ENCODE assay signal across 13 mouse cellular contexts in the genomic region with DNA sequence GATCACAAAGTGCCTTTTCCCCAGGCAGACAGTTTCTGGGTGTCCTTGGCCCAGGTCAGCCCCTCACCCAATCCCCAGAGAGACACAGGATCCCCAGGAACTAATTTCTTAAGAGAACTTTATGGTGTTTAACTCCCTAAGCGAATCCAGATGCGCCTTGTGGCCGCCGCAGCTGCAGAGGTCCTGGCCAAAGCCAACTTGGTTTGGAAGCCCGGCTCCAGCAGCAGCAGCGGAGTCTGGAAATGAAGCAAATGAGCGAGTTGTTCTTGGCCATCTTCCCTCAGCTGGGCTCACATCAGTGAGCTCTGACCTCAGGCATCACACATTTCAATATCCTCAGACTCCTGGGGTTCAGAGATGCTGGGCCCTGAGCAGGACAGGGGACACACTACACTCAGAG. TPM values are rescaled to one million over a fixed set of nuclear protein-coding genes. Genes with fewer than 3 reads are reported as not detected.
DNase-seq lines count a peak whose midpoint lies in the region; ATAC-seq and TF ChIP-seq lines count a peak whose summit lies in the region.
"Had no signal": no experiment of that assay in that cellular context is flagged by ENCODE, and none has a peak within 500 bp of the region (broad histone marks: within the 10 kb centered on the region; RNA-seq: fewer than 3 reads in every experiment).

No protein-coding gene starts in this region.

- no peak overlapping the region for H3K9ac ChIP-seq in liver, embryonic 11.5 days (ENCODE audit: low read depth, low read length)

- ATAC-seq in Patski: peak; percentile 15
- no peak for ATAC-seq in inflammation-experienced regulatory T-cells, adult 6 months
- no peak for ATAC-seq in liver, embryonic 11.5 days (replicated peaks; ENCODE audit: low FRiP score)
- ATAC-seq: intestine, embryonic 16.5 days; lung, postnatal 0 days had no signal

- H3K4me2 ChIP-seq in liver, embryonic 11.5 days: no peak overlapping the region

- POLR2A ChIA-PET in Patski (lab: Charles Lee): no interaction called here

- H3K36me3 ChIP-seq in kidney, adult 2 months (ENCODE audit: control insufficient read depth, insufficient read depth, low read length): no peaks in the 10 kb centered on the region
- H3K36me3 ChIP-seq in liver, embryonic 11.5 days (ENCODE audit: control insufficient read depth, insufficient read depth, low read length): peaks cover 3% of the 10 kb centered on the region; the same call in 1 of the 2 replicates

- no peak for TF ChIP-seq CTCF in kidney, adult 2 months (conservative IDR thresholded peaks at IDR 0.05; ENCODE audit: insufficient read depth, insufficient read length, low read depth, low read length)
- TF ChIP-seq CTCF in Patski (IDR thresholded peaks at IDR 0.05): no peak

- WGBS in kidney, adult 2 months: 37% methylated on average over 7 of the region's 7 CpGs
- 81% methylated on average over 7 of the region's 7 CpGs for WGBS in liver, embryonic 11.5 days

- no peak overlapping the region for H3K4me3 ChIP-seq in kidney, adult 2 months (ENCODE audit: insufficient read depth, low read depth, low read length)
- H3K4me3 ChIP-seq in liver, embryonic 11.5 days (ENCODE audit: low read depth, low read length): no peak overlapping the region

- peak; percentile 60 for DNase-seq in kidney, adult 2 months
- no peak for DNase-seq in kidney, adult 18-20 months
- no peak for DNase-seq in Patski (ENCODE audit: low read depth, low spot score)
- DNase-seq in gastrocnemius, adult 8-10 months (ENCODE audit: low spot score in 2 of 2): peak; percentile 57 to 70
- peak; percentile 28 for DNase-seq in hindlimb bud, embryonic 11.5 days (ENCODE audit: extremely low spot score, low read depth, low spot score)
- DNase-seq in liver, embryonic 11.5 days (ENCODE audit: low spot score): no peak
- DNase-seq in left cerebral cortex, adult 18-20 months (ENCODE audit: low spot score in 2 of 2): no peak
- DNase-seq: cerebellum, postnatal 10 days; spleen, adult 18-20 months; thymus, postnatal 36 days had no signal

- H3K27ac ChIP-seq in kidney, adult 2 months (ENCODE audit: insufficient read depth, low read depth, low read length): no peak overlapping the region
- H3K27ac ChIP-seq in liver, embryonic 11.5 days (ENCODE audit: low read depth, low read length): no peak overlapping the region

- CTCF ChIA-PET in Patski (lab: Charles Lee): no interaction called here

- TF ChIP-seq POLR2A in kidney, adult 2 months (IDR thresholded peaks at IDR 0.05; ENCODE audit: low read depth, low read length): no peak

- no peaks in the 10 kb centered on the region for H3K27me3 ChIP-seq in kidney, adult 2 months (replicated peaks; ENCODE audit: control insufficient read depth, insufficient read depth, low read length)
- no peaks in the 10 kb centered on the region for H3K27me3 ChIP-seq in Patski
- H3K27me3 ChIP-seq in liver, embryonic 11.5 days (replicated peaks; ENCODE audit: control insufficient read depth, insufficient read depth, low read length): no peaks in the 10 kb centered on the region

- in situ Hi-C loops in Patski (cut with MboI; ENCODE audit: low pct_unique_long_range_greater_than_20kb): loop anchor here (5.0 kb wide), 1 partner anchor 33 kb away; the partner anchor contains the start of gene Cmip

- H3K9me3 ChIP-seq in liver, embryonic 11.5 days (ENCODE audit: control insufficient read depth, low read length): no peaks in the 10 kb centered on the region

- peaks cover 40% of the 10 kb centered on the region for H3K4me1 ChIP-seq in kidney, adult 2 months (ENCODE audit: control insufficient read depth, insufficient read depth, low read length)
- H3K4me1 ChIP-seq in liver, embryonic 11.5 days (replicated peaks; ENCODE audit: control insufficient read depth, insufficient read depth, low read length): peaks cover 50% of the 10 kb centered on the region

RNA-seq across cellular contexts. Expression of gene Cmip, which starts 33.6 kb away (rescaled TPM):
- polyA plus RNA-seq in kidney, adult 2 months (2012; rRNA removed): 104 and 112 TPM in 2 replicates
- polyA plus RNA-seq in Patski (2021): 63.6 TPM
- 1 to 10 TPM; 3.8 to 7.3 (median 6.2) TPM for total RNA-seq in gastrocnemius, adult 8-10 months (2022)
- polyA plus RNA-seq in inflammation-experienced regulatory T-cells, adult 6 months (2017; shearing (Covaris generic)): 10 to 100 TPM; 23.9 to 28.7 (median 25.5) TPM
- 14.3 and 17.1 TPM in 2 replicates for polyA plus RNA-seq in liver, embryonic 11.5 days (2014; fragmentation: Nextera tagmentation; extraction: Ambion mirVana)
- 100 to 1,000 TPM; 299 to 317 TPM for total RNA-seq in left cerebral cortex, adult 18-20 months (2021)

Comparison
In these comparisons a context has a peak if more than half of its experiments do, and no peak if none do; other contexts are left out.
1. DNase-seq: peak in kidney, adult 2 months (single experiment), gastrocnemius, adult 8-10 months (2 of 2) and hindlimb bud, embryonic 11.5 days (single experiment); none in kidney, adult 18-20 months (single experiment), Patski (single experiment), liver, embryonic 11.5 days (single experiment) and left cerebral cortex, adult 18-20 months (0 of 2).